Mouse (Mus musculus): ENCODE data around the gene Flrt1. TPM values are rescaled to one million over a fixed set of nuclear protein-coding genes. Genes with fewer than 3 reads are reported as not detected.

Gene Flrt1
- total RNA-seq (2021): 1 to 10 TPM; 1.1 to 1.4 TPM

GRCm38 (mm10) chr19:7105544-7105943 lies at the start of gene Flrt1:
Flrt1 (minus strand) TSS chr19:7105729.
- DNase-seq (ENCODE audit: low spot score): no peak
- intact Hi-C loops (cut with DNase I): no loop called here

GRCm38 (mm10) chr19:7155196-7155595 lies 49.7 kb upstream of the Flrt1 start:
- DNase-seq (ENCODE audit: low spot score): no peak
- intact Hi-C loops (cut with DNase I): no loop called here

GRCm38 (mm10) chr19:7153232-7153631 lies 47.7 kb upstream of the Flrt1 start:
- DNase-seq (ENCODE audit: low spot score): no peak
- intact Hi-C loops (cut with DNase I): no loop called here

GRCm38 (mm10) chr19:7151927-7152653 lies 46.6 kb upstream of the Flrt1 start:
- no peak for DNase-seq (ENCODE audit: low spot score)
- intact Hi-C loops (cut with DNase I): no loop called here

DNA sequence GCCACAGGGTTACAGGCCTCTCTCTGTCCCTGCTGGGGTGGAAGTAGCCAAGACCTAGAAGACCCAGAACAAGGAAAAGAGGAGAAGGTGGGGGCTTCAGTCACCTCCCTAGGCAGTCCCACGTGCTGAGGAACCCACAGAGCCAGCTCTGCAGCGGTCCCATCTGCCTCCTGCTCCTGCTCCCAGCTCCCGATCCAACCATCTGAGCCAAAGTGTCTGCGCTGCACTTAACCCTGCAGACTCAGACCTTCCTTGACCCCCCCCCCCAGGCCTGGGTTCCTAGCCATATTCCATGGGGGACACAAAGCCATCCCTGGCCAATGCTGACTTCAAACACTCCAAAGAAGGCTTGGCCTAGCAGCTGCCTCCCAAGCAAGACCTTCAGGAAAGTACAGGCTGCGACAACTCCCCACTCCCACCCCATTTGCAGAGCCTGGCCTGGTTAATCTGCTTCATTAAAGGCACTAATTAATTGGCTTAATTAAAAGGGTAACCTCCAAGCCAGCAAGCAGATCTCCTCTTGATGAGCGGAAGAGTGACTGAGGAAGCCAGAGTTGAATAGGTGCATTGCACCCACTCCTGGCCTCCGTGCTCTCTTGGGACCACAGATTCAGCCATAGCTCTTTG lies 45.9 kb upstream of the Flrt1 start:
- no peak for DNase-seq (ENCODE audit: low spot score)
- intact Hi-C loops (cut with DNase I): no loop called here

GRCm38 (mm10) chr19:7149158-7149685 lies 43.7 kb upstream of the Flrt1 start:
- DNase-seq (ENCODE audit: low spot score): no peak
- intact Hi-C loops (cut with DNase I): no loop called here

GRCm38 (mm10) chr19:7148541-7149085 lies 43.1 kb upstream of the Flrt1 start:
- intact Hi-C loops (cut with DNase I): no loop called here

GRCm38 (mm10) chr19:7148096-7148495 lies 42.6 kb upstream of the Flrt1 start:
- intact Hi-C loops (cut with DNase I): no loop called here
- no peak for DNase-seq (ENCODE audit: low spot score)

More at GRCm38 (mm10) chr19:7148541-7149085, 43.1 kb upstream of the Flrt1 start:
- no peak for DNase-seq (ENCODE audit: low spot score)

DNA sequence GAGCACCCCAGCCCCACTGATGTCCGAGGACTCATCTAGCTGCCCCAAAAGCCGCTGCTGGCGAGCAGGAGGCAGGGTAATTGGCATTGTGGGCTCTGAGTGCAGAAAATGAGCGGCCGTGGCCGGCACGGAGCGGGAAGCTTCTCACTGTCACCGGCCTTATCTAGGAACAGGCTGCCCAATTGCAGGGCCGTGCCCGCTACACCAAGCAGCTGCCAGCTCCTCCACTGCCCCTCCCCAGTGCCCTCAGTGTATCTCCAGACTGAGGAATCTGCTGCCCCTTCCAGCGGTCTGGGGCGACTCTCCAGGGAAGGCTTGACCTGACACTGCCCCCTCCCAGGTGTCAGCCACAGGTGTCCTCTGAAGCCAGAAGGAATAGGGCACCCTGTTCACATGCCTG lies 40.8 kb upstream of the Flrt1 start:
- no peak for DNase-seq (ENCODE audit: low spot score)
- intact Hi-C loops (cut with DNase I): no loop called here

DNA sequence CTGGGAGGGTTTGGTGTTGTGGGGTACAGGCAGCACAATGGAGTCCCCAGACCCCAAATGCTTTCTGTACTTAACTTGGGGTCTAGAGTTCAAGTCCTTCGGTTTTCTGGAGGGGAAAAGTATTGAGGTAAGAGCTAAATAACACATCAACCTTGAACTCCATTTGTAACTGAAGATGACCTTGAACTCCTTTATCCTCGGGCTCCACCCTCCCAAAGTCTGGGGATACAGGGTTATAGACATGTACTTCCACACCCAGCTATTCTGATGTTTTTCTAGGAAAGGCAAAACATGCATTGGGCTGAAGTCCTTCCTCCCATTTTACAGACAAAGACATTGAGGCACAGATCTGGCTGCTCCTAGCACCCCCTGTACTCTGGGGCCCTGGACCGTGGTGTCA lies 38.9 kb upstream of the Flrt1 start:
- intact Hi-C loops (cut with DNase I): no loop called here
- no peak for DNase-seq (ENCODE audit: low spot score)

DNA sequence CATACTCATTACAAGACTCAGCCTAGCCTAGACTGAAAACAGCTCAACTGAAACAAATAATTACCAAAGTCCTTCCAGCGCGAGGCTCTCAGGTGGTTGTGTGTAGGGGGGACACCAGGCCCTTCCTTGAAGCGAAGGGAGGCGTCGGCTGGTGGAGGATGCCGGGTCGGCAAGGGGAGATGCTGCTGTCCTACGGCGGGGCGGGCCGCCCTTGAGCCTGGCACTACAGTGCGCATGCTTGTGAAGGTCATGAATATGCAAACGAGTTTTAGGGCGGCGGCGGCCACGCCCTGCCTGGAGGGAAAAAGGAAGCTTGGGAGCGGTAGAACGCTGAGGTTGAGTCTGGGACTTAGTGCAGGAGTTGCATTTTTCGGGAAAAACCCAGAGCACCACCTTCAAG lies 38.3 kb upstream of the Flrt1 start:
- intact Hi-C loops (cut with DNase I): no loop called here
- DNase-seq (ENCODE audit: low spot score): peak; percentile 24

- intact Hi-C loops (cut with DNase I): no loop called here
- no peak for DNase-seq (ENCODE audit: low spot score)
These were observed 36.8 kb upstream of the Flrt1 start for GRCm38 (mm10) chr19:7142207-7142915.

- intact Hi-C loops (cut with DNase I): no loop called here
- DNase-seq (ENCODE audit: low spot score): no peak
These were observed 35.4 kb upstream of the Flrt1 start for GRCm38 (mm10) chr19:7140856-7141421.

DNA sequence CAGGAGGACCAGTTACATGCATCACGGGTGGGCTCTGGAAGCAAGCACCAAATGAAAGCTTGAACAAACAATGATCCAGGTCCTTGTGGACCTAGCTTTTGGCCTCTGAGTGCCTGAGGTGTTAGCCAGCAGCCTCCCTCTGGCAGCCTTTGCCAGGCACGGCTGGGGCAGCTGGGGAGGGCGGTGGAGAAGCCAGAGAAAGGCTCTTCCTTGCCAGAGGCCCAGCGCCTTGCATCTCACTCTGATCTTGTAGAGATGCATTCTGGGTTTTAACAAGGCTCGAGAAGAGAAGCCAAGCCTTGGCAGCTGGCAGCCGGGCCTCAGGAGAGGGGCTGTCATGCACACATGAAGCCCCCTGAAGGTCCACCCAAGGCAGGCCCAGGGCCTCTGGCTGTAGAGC lies 34.8 kb upstream of the Flrt1 start:
- no peak for DNase-seq (ENCODE audit: low spot score)
- intact Hi-C loops (cut with DNase I): no loop called here

- intact Hi-C loops (cut with DNase I): no loop called here
- no peak for DNase-seq (ENCODE audit: low spot score)
These were observed 33.8 kb upstream of the Flrt1 start for GRCm38 (mm10) chr19:7139321-7139720.

DNA sequence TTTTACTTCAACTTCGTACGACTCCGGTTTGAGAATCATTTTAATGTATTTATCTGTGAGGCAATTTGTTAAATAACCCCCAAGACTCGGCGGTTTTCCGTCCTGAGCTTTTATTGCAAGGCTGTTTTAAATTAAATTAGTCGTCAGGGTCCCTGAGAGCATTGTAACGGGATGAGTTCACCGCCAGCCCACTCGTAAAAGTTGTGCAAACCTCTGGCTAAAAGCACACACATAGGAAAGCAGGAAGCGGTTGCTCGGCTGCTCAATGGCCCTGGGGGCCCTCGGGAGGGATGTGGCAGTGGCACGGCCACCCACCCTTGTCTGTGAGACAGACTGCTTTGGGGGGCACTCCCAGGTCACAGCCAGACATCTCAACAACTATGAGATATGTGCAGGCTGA lies 32.8 kb upstream of the Flrt1 start:
- intact Hi-C loops (cut with DNase I): no loop called here
- no peak for DNase-seq (ENCODE audit: low spot score)

- intact Hi-C loops (cut with DNase I): no loop called here
- no peak for DNase-seq (ENCODE audit: low spot score)
These were observed 31.4 kb upstream of the Flrt1 start for GRCm38 (mm10) chr19:7136714-7137498.

- intact Hi-C loops (cut with DNase I): no loop called here
- DNase-seq (ENCODE audit: low spot score): no peak
These were observed 30.5 kb upstream of the Flrt1 start for GRCm38 (mm10) chr19:7136016-7136415.

DNA sequence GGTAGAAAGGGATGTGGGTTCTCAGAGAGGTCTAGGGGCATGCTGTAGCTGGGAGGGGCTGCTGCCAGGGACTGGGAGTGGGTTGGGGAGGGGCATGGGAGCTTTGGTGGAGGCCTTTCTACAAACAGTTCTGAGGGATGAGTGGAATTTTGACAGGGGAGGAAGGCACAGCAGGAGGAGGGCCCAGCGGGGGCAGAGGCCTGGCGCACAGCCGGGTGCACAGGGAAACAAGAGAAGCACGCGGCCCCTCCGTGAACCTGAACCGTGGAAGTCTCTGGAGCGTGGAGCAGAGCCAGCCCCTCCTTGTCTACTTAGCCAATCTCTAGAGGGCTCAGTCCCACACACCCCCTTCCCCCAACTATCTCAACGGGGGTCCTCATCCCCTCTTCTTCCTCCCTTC lies 30.0 kb upstream of the Flrt1 start:
- no peak for DNase-seq (ENCODE audit: low spot score)
- intact Hi-C loops (cut with DNase I): no loop called here
